Mouse (Mus musculus) splenic B cell, adult 2 months (primary cell): ENCODE data around the gene Slc6a1.

ENCODE experiments used
- DNase-seq: peaks from one replicate; pipeline ENCODE4 v3.0.0-alpha.2; 2011; ENCODE audit warnings: low read depth, low spot score
- H3K27me3 ChIP-seq: 2 replicates; pipeline ENCODE4 v1.6.1; 2012; ENCODE audit warnings: mild to moderate bottlenecking, low read length, moderate library complexity, mixed read lengths; ENCODE audit not compliant: control insufficient read depth, poor library complexity, insufficient read depth, severe bottlenecking
- H3K36me3 ChIP-seq: 2 replicates; pipeline ENCODE4 v1.6.1; 2012; ENCODE audit warnings: mild to moderate bottlenecking, low read length, moderate library complexity, mixed read lengths; ENCODE audit not compliant: control insufficient read depth, poor library complexity, insufficient read depth, severe bottlenecking

Slc6a1 gene

GRCm38 (mm10) chr6:114273997-114274728, 8.3 kb upstream of the Slc6a1 start:
- Histone ChIP-seq H3K36me3 (no peaks in the 10 kb centered on the region), H3K27me3 (no peaks in the 10 kb centered on the region)
- no peak for DNase-seq

- no peak for DNase-seq
- H3K36me3 ChIP-seq: no peaks in the 10 kb centered on the region
- no peaks in the 10 kb centered on the region for H3K27me3 ChIP-seq
Observed at GRCm38 (mm10) chr6:114275800-114276199, 6.6 kb upstream of the Slc6a1 start.

- no peak for DNase-seq
- H3K27me3 ChIP-seq: no peaks in the 10 kb centered on the region
- no peaks in the 10 kb centered on the region for H3K36me3 ChIP-seq
Observed at GRCm38 (mm10) chr6:114283278-114283770, 889 bp downstream of the Slc6a1 start.

GRCm38 (mm10) chr6:114283927-114284703, 1.7 kb downstream of the Slc6a1 start:
- H3K27me3 ChIP-seq: no peaks in the 10 kb centered on the region
- no peaks in the 10 kb centered on the region for H3K36me3 ChIP-seq
- DNase-seq: no peak

GRCm38 (mm10) chr6:114285424-114285823, 3.0 kb downstream of the Slc6a1 start:
- DNase-seq: no peak
- Histone ChIP-seq H3K36me3 (no peaks in the 10 kb centered on the region), H3K27me3 (no peaks in the 10 kb centered on the region)

DNA sequence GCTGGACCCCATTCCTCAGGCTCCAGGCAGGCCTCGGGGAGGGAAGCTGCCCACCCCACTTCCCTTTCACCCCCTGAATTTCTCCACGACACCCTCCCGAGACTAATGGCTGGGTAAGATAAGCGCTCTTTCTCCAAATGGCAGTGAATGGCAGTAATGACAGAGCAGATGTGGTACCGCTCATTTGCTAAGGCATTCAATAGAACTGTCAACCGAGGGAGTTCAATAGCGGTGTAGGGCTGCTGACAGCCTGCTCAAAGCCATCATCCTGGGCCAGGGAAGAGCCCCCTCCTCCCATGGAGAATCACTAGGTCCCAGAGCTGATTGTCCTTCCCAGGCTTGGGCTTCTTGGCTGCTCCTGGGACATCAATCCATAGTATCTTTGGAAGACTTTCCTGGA, 6.7 kb downstream of the Slc6a1 start:
- Histone ChIP-seq H3K36me3 (no peaks in the 10 kb centered on the region), H3K27me3 (no peaks in the 10 kb centered on the region)
- DNase-seq: no peak

DNA sequence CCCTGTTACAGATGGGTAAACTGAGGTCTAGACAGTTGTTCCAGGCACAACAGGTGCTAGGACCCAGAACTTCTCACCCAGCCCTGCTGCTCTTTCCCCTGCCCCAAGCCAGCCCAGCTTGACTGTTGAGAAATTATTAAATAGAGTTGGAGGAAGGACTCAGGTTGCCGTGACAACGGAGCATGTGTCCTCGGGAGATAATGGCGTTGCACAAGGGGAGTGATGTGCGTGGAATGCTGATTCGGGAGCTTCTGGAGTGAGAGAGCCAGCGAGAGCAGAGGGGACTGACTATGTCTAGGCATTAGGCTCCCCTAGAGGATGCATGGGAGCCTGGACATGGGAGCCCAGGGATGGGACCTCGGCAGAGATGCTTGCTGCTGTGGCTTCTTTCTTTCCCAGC, 7.7 kb downstream of the Slc6a1 start:
- no peak for DNase-seq
- no peaks in the 10 kb centered on the region for H3K27me3 ChIP-seq
- H3K36me3 ChIP-seq: no peaks in the 10 kb centered on the region

DNA sequence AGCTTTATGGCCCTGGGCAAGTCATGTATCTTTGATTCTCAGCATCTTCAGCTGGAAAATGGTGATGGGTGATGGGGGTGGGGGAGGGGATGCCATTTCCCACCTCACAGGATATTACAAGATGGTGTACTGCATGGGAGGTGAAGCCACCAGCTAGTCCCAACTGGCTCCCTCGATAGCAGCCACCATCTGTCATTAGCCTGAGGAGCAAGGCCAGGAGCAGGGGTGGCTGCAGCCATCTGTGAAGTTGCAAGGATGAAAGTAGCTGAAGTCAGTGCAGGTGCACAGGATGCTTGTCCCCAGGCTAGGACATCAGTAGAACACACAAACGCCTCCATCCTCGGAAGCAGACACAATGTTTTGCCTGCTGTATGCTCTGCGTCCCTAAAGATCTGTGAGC, 8.5 kb downstream of the Slc6a1 start:
- Histone ChIP-seq H3K36me3 (no peaks in the 10 kb centered on the region), H3K27me3 (no peaks in the 10 kb centered on the region)
- DNase-seq: no peak

- H3K27me3 ChIP-seq: no peaks in the 10 kb centered on the region
- no peak for DNase-seq
- no peaks in the 10 kb centered on the region for H3K36me3 ChIP-seq
Observed at GRCm38 (mm10) chr6:114291396-114291795, 9.0 kb downstream of the Slc6a1 start.

DNA sequence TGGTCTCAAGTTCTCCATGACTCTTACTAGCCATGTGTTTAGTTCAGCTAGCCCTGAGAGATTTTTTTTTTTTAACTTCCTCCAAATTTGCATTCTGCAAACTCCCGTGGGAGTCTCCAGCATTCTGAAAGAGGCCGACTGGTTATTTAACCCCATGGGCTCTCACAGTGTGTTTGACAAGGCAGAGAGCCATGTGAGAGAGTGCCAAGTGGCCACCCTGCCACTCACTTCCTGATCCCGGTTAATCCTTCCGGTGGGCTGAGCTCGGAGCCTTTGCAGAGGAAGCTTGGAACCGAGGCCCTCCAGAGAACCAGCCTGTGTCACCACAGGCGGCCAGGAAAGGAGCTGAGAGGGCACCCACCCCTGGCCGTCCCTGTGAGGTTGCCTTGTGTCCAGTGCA, 11.1 kb downstream of the Slc6a1 start:
- H3K27me3 ChIP-seq: no peaks in the 10 kb centered on the region
- DNase-seq: no peak
- no peaks in the 10 kb centered on the region for H3K36me3 ChIP-seq

- Histone ChIP-seq H3K27me3 (no peaks in the 10 kb centered on the region), H3K36me3 (no peaks in the 10 kb centered on the region)
- DNase-seq: no peak
Observed at GRCm38 (mm10) chr6:114295086-114295485, 12.7 kb downstream of the Slc6a1 start.

DNA sequence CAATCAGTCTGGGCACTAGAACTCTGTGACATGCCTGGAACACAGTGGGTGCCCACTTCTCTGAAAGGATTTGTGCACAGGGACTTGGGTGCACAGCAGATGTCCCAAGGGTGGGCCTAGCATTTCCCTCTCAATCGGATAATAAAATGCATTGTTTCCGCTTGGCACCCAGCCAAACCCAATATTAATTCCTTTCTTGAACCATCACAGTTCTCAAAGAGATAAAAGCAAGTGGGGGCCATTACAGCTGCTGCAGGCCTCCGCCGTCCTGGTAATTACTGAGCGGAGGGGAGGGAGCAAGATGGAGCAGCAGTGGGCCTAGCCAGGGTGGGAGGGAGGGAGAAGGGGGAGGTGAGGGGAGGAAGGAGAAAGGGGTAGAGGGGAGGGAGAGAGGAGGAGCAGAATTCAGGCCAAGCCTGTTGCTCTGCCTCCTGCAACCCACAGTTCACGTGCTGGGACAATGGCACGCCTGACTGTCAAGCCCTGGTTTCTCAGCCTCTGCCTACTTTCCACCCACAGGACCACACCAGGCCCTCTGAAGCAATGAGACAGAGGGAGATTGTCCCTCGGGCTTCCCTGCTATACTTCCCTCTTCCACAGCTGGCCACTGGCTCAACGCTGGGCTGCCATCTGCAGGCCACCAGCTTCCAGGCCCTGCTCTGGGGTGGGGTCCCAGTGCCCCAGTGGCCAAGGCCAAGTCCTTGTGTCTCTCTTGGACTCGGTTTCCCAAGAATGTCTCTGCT, 15.0 kb downstream of the Slc6a1 start:
- Histone ChIP-seq H3K36me3 (no peaks in the 10 kb centered on the region), H3K27me3 (no peaks in the 10 kb centered on the region)
- DNase-seq: no peak

DNA sequence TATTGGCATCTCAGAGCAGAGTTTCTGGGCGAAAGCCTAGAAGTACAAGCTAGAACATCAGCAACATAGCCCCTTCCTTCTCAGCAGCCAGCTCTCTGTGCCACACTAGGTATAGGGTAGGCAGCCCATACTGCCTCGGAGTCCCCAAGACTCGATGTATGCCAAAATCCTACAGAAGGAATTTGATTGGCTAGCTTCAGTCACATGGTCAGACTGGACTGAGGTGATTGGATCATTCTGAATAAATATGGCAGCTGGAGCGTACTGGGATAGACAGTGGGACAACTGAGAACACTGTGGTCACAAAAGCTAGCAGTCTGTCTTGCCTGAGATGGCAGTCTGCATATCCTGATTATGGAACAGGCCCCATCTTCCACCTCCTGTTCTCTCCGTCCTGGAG, 17.3 kb downstream of the Slc6a1 start:
- no peak for DNase-seq
- Histone ChIP-seq H3K27me3 (no peaks in the 10 kb centered on the region), H3K36me3 (no peaks in the 10 kb centered on the region)

GRCm38 (mm10) chr6:114300737-114301136, 18.3 kb downstream of the Slc6a1 start:
- no peak for DNase-seq
- Histone ChIP-seq H3K27me3 (no peaks in the 10 kb centered on the region), H3K36me3 (no peaks in the 10 kb centered on the region)

GRCm38 (mm10) chr6:114304668-114305067, 22.2 kb downstream of the Slc6a1 start:
- no peak for DNase-seq
- H3K27me3 ChIP-seq: no peaks in the 10 kb centered on the region

More at GRCm38 (mm10) chr6:114304668-114305067, 22.2 kb downstream of the Slc6a1 start:
- no peaks in the 10 kb centered on the region for H3K36me3 ChIP-seq
